In genomic region chr2:49764331-49764946, GRCm38 (mm10) we compare ENCODE assay signal across 8 mouse cellular contexts. TPM values are rescaled to one million over a fixed set of nuclear protein-coding genes. Genes with fewer than 3 reads are reported as not detected.
DNase-seq lines count a peak whose midpoint lies in the region; ATAC-seq and TF ChIP-seq lines count a peak whose summit lies in the region.

No protein-coding gene starts in this region.

- peak; percentile 59 for DNase-seq in heart, adult 11 months
- no peak for DNase-seq in heart, embryonic 10.5 days (ENCODE audit: low spot score)
- DNase-seq in Muller cell, postnatal 12 days (ENCODE audit: inconsistent ontology term), result peak; percentile 73
- peak; percentile 74 for DNase-seq in intestine, embryonic 14.5 days (ENCODE audit: low spot score)
- peak; percentile 53 to 67 (median 55) for DNase-seq in liver, embryonic 14.5 days (ENCODE audit: low read depth in 3 of 3, low spot score in 3 of 3)
- DNase-seq in neural tube, embryonic 11.5 days (ENCODE audit: low spot score), result peak; percentile 69
- no peak for DNase-seq in testis, postnatal 10 days (ENCODE audit: low spot score)

- WGBS in heart, embryonic 10.5 days, result 49% methylated on average over 7 of the region's 7 CpGs
- 46% methylated on average over 7 of the region's 7 CpGs for WGBS in intestine, embryonic 14.5 days
- 46% methylated on average over 7 of the region's 7 CpGs for WGBS in liver, embryonic 14.5 days (ENCODE audit: insufficient replicate concordance)
- 51% methylated on average over 7 of the region's 7 CpGs for WGBS in neural tube, embryonic 11.5 days

- ATAC-seq in intestine, embryonic 14.5 days (replicated peaks; ENCODE audit: low FRiP score, low TSS enrichment, low read depth), result peak; percentile 70
- ATAC-seq in liver, embryonic 14.5 days (ENCODE audit: insufficient read depth), result peak; percentile 48
- peak; percentile 77 for ATAC-seq in neural tube, embryonic 11.5 days (ENCODE audit: insufficient read depth, low FRiP score, low TSS enrichment)

- H3K4me1 ChIP-seq in heart, embryonic 10.5 days, result no peaks in the 10 kb centered on the region
- H3K4me1 ChIP-seq in embryonic fibroblast, embryonic 13.5 days (ENCODE audit: control insufficient read depth, insufficient read depth, low read length), result no peaks in the 10 kb centered on the region
- no peaks in the 10 kb centered on the region for H3K4me1 ChIP-seq in intestine, embryonic 14.5 days (replicated peaks; ENCODE audit: control insufficient read depth, insufficient read depth, low read length)
- H3K4me1 ChIP-seq in liver, embryonic 14.5 days (replicated peaks; ENCODE audit: control insufficient read depth in 2 of 2, insufficient read depth in 2 of 2, low read length in 1 of 2), result peaks cover 0 to 4% of the 10 kb centered on the region in 2 experiments; a peak in 1 of 4 replicates
- no peaks in the 10 kb centered on the region for H3K4me1 ChIP-seq in neural tube, embryonic 11.5 days (ENCODE audit: control insufficient read depth, insufficient read depth, low read length)

- TF ChIP-seq POLR2A in embryonic fibroblast, embryonic 13.5 days (IDR thresholded peaks at IDR 0.05; ENCODE audit: low read depth, low read length), result no peak

- H3K4me2 ChIP-seq in intestine, embryonic 14.5 days (ENCODE audit: low read length), result no peak overlapping the region
- no peak overlapping the region for H3K4me2 ChIP-seq in liver, embryonic 14.5 days (ENCODE audit: low read depth)
- H3K4me2 ChIP-seq in neural tube, embryonic 11.5 days (ENCODE audit: low read depth), result no peak overlapping the region

- no peak overlapping the region for H3K4me3 ChIP-seq in heart, embryonic 10.5 days
- no peak overlapping the region for H3K4me3 ChIP-seq in embryonic fibroblast, embryonic 13.5 days (ENCODE audit: insufficient read depth, low read length)
- no peak overlapping the region for H3K4me3 ChIP-seq in intestine, embryonic 14.5 days (ENCODE audit: low read depth, low read length)
- no peak overlapping the region for H3K4me3 ChIP-seq in liver, embryonic 14.5 days (ENCODE audit: insufficient read depth in 1 of 2, low read depth in 2 of 2, low read length in 2 of 2)
- no peak overlapping the region for H3K4me3 ChIP-seq in neural tube, embryonic 11.5 days (ENCODE audit: low read depth, low read length)

- no peak overlapping the region for H3K9ac ChIP-seq in intestine, embryonic 14.5 days (ENCODE audit: low read length)
- H3K9ac ChIP-seq in liver, embryonic 14.5 days (replicated peaks), result no peak overlapping the region
- H3K9ac ChIP-seq in neural tube, embryonic 11.5 days (ENCODE audit: low read length), result no peak overlapping the region

- 0 out of 2 replicates have a peak, but pooled peaks have one; percentile 22 for TF ChIP-seq CTCF in embryonic fibroblast, embryonic 13.5 days (IDR thresholded peaks at IDR 0.05; ENCODE audit: borderline replicate concordance, insufficient read depth, low read length)
- TF ChIP-seq CTCF in liver, embryonic 14.5 days (IDR thresholded peaks at IDR 0.05; ENCODE audit: low read depth), result peak; percentile 79

- H3K27ac ChIP-seq in heart, embryonic 10.5 days, result no peak overlapping the region
- H3K27ac ChIP-seq in embryonic fibroblast, embryonic 13.5 days (ENCODE audit: insufficient read depth, low read length), result no peak overlapping the region
- H3K27ac ChIP-seq in intestine, embryonic 14.5 days (ENCODE audit: low read depth), result no peak overlapping the region
- H3K27ac ChIP-seq in liver, embryonic 14.5 days, result no peak overlapping the region
- no peak overlapping the region for H3K27ac ChIP-seq in neural tube, embryonic 11.5 days (ENCODE audit: low read depth, low read length)

- H3K9me3 ChIP-seq in heart, embryonic 10.5 days, result no peaks in the 10 kb centered on the region
- no peaks in the 10 kb centered on the region for H3K9me3 ChIP-seq in intestine, embryonic 14.5 days (ENCODE audit: control insufficient read depth, low read length)
- H3K9me3 ChIP-seq in liver, embryonic 14.5 days (ENCODE audit: control insufficient read depth, low read length), result no peaks in the 10 kb centered on the region
- no peaks in the 10 kb centered on the region for H3K9me3 ChIP-seq in neural tube, embryonic 11.5 days (ENCODE audit: control insufficient read depth, low read length)

- TF ChIP-seq EP300 in liver, embryonic 14.5 days (IDR thresholded peaks at IDR 0.05; ENCODE audit: low read depth), result no peak

- H3K27me3 ChIP-seq in heart, embryonic 10.5 days (ENCODE audit: insufficient read depth, poor library complexity, severe bottlenecking), result no peaks in the 10 kb centered on the region
- no peaks in the 10 kb centered on the region for H3K27me3 ChIP-seq in intestine, embryonic 14.5 days (replicated peaks; ENCODE audit: control insufficient read depth, insufficient read depth, low read length)
- no peaks in the 10 kb centered on the region for H3K27me3 ChIP-seq in liver, embryonic 14.5 days (ENCODE audit: control insufficient read depth, insufficient read depth, low read length)
- H3K27me3 ChIP-seq in neural tube, embryonic 11.5 days (ENCODE audit: control insufficient read depth, insufficient read depth, low read length), result no peaks in the 10 kb centered on the region

- no peaks in the 10 kb centered on the region for H3K36me3 ChIP-seq in heart, embryonic 10.5 days
- H3K36me3 ChIP-seq in intestine, embryonic 14.5 days (ENCODE audit: control insufficient read depth, insufficient read depth, low read length), result no peaks in the 10 kb centered on the region
- H3K36me3 ChIP-seq in liver, embryonic 14.5 days (replicated peaks; ENCODE audit: control insufficient read depth, insufficient read depth, low read depth), result no peaks in the 10 kb centered on the region
- peaks cover 2% of the 10 kb centered on the region for H3K36me3 ChIP-seq in neural tube, embryonic 11.5 days (ENCODE audit: control insufficient read depth, insufficient read depth, low read length)

RNA-seq across cellular contexts. Expression of gene Lypd6b, which starts 23.0 kb away (rescaled TPM):
- polyA plus RNA-seq in heart, embryonic 10.5 days (2016; fragmentation: Nextera tagmentation; extraction: Ambion mirVana), result 2.0 TPM in 2 replicates
- not detected in 2 replicates for polyA plus RNA-seq in embryonic fibroblast, embryonic 13.5 days (2011; ENCODE audit: insufficient read length, low read depth, missing spikeins)
- polyA plus RNA-seq in intestine, embryonic 14.5 days (2014; fragmentation: Nextera tagmentation; extraction: Ambion mirVana), result 2.7 and 3.0 TPM in 2 replicates
- 0.02 and 0.04 TPM in 2 replicates for polyA plus RNA-seq in liver, embryonic 14.5 days (2012; rRNA removed)
- polyA plus RNA-seq in liver, embryonic 14.5 days (2014; fragmentation: Nextera tagmentation; extraction: Ambion mirVana), result not detected in 2 replicates
- 1.3 and 1.9 TPM in 2 replicates for polyA plus RNA-seq in neural tube, embryonic 11.5 days (2014; fragmentation: Nextera tagmentation; extraction: Ambion mirVana)

Comparison
In these comparisons a context has a peak if more than half of its experiments do, and no peak if none do; other contexts are left out.
1. DNase-seq: peak in heart, adult 11 months (single experiment), Muller cell, postnatal 12 days (single experiment), intestine, embryonic 14.5 days (single experiment), liver, embryonic 14.5 days (3 of 3) and neural tube, embryonic 11.5 days (single experiment); none in heart, embryonic 10.5 days (single experiment) and testis, postnatal 10 days (single experiment).
2. Peak in every context shown above with its lines, with median percentiles within 50 percentile points of each other: ATAC-seq.